Mouse (Mus musculus): ENCODE measurements around the gene Rpl3l. TPM values are rescaled to one million over a fixed set of nuclear protein-coding genes. Genes with fewer than 3 reads are reported as not detected.

Gene Rpl3l
- polyA plus RNA-seq (2012; ENCODE audit: insufficient read depth, insufficient read length, missing spikeins): 4.8 and 10.7 TPM in 2 replicates

DNA sequence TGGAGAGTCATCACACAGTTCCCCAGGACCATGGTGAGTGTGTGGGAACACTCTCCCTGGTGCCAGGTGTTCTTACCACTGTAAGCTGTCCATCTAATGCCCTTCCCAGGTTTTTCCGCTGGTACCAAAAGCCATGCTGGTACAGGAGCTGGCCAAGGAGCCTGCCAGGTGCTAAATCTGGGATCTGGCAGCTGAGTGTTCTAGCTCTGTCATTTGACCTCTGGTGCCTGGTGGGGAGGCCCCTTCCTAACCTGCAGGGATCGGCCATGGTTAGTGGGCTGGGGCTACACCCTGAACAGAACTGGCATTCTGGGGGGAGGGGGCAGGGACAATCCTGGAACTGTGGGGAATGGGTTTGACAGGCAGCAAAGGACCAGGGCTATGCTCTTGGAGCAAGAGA lies at the start of gene Rpl3l:
TSS of gene Rpl3l (plus strand) at position 203 of the 400 bp plus-strand sequence.
- Histone ChIP-seq H3K27ac (replicated peaks; ENCODE audit: low read depth, low read length) (no peak within 1 kb of the TSS), H3K4me1 (ENCODE audit: control insufficient read depth, insufficient read depth, insufficient read length, low read length) (no peaks in the 10 kb centered on the region)

DNA sequence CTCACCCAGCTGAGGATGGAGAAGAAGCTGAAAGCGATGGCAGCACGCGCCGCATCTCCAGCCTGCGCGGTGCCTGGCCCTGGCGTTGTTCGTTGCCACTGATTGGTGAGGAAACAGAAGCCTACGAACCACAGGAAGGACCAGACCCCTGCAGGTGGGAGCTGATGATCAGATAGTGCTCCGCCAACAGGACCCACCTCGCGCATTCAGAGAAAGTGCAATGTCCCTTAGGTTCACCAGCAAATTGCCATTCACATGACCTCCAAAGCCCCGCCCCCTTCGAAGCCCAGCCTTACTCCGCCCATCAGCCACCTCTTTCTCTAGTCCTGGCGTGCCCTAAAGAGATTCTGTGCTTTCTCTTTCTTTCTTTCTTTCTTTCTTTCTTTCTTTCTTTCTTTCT lies 41.1 kb upstream of the Rpl3l start:
- Histone ChIP-seq H3K4me3 (ENCODE audit: insufficient read depth, low read depth, low read length) (0 out of 2 replicates have a peak overlapping the region, but pooled peaks have one; percentile 9), H3K4me1 (ENCODE audit: control insufficient read depth, insufficient read depth, insufficient read length, low read length) (no peaks in the 10 kb centered on the region; the same call in 1 of the 2 replicates), H3K27ac (replicated peaks; ENCODE audit: low read depth, low read length) (no peak overlapping the region)

More for the DNA sequence above, at the start of gene Rpl3l:
- peak within 1 kb of the TSS; percentile 1; the same call in 1 of the 2 replicates for H3K4me3 ChIP-seq (ENCODE audit: insufficient read depth, low read depth, low read length)

DNA sequence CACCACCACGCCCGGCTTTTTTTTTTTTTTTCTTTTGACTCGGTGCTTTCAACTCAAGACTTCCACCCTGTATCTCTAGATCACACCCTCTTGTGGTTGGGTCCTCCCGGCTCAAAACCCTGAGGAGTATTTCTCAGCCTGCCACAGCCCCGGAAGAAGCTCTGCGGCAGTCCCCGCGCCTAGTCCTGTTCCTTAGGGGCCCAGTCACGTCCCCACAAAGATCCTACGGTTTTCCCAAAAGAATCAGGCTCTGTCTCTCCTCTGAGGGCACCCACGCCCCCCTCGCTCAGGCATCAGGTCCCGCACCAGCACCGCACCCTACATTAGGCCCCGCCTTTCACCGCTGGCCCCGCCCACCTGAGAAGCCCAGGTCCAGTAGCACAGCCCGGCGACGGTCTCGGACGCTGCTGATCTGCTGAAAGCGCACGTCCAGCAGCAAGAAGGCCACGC lies 40.4 kb upstream of the Rpl3l start:
- no peak overlapping the region for H3K27ac ChIP-seq (replicated peaks; ENCODE audit: low read depth, low read length)
- H3K4me1 ChIP-seq (ENCODE audit: control insufficient read depth, insufficient read depth, insufficient read length, low read length): no peaks in the 10 kb centered on the region; the same call in 1 of the 2 replicates
- peak overlapping the region; percentile 66 for H3K4me3 ChIP-seq (ENCODE audit: insufficient read depth, low read depth, low read length)

DNA sequence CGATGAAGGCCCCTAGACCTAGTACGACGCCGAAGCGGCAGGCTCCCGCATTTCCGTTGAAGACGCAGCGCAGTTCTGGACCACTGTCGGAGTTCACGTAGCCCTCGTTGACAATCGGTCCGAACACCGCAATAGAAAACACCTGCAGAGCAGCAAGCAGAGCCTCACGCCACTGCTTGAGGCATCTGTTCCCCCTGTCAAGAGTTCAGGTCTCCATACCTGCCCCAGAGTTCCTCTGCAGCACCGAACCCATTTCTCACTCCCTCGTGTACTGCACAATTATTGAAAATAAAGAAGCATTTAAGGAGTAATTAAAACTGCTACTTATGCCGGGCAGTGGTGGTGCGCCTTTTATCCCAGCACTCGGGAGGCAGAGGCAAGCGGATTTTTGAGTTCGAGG lies 40.0 kb upstream of the Rpl3l start:
- H3K4me3 ChIP-seq (ENCODE audit: insufficient read depth, low read depth, low read length): peak overlapping the region; percentile 66
- no peak overlapping the region for H3K27ac ChIP-seq (replicated peaks; ENCODE audit: low read depth, low read length)
- no peaks in the 10 kb centered on the region; the same call in 1 of the 2 replicates for H3K4me1 ChIP-seq (ENCODE audit: control insufficient read depth, insufficient read depth, insufficient read length, low read length)

DNA sequence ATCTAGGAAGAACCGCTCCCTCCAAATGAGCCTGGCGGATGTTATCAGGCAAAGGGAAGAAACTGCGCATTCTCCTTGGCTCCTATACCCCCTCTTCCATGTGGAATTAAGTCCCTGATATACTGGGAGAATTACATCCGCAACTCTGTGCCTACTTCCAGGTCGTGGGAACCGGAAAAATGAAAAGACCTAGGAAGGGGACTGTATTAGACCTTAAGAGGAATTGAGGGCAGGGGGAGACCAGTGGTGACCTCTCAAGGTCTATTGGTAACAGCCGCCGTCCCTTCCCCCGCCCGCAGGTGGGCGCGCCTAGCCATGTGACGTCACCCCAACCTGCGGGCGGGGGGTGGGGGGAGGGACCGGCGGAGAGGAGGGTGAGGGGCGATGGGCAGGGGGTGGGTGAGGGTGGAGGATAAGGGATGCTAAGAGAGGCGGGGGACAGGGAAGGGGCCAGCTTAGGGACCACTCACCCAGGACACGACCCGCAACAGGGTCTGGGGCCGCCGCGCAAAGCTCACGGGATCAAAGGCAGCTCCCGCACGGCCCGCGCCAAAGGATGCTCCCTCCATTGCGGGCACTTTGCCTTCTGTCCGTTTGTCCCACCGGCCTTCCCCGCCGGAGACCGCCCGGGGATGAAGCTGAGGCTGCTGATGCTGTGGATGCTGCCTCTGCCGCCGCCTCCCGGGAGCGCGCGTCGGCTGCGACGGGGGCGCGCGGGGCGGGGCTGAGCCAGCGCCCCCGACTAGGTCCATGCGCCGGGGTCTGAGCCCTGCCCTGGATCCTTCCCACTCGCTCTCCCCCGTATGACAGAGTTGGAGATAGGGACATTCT lies 38.2 kb upstream of the Rpl3l start, which contains the start of gene Syngr3:
TSS of gene Syngr3 (minus strand) at position 705 of the 831 bp plus-strand sequence.
- Histone ChIP-seq H3K27ac (replicated peaks; ENCODE audit: low read depth, low read length) (no peak within 1 kb of the TSS), H3K4me3 (ENCODE audit: insufficient read depth, low read depth, low read length) (peak within 1 kb of the TSS; percentile 36)

DNA sequence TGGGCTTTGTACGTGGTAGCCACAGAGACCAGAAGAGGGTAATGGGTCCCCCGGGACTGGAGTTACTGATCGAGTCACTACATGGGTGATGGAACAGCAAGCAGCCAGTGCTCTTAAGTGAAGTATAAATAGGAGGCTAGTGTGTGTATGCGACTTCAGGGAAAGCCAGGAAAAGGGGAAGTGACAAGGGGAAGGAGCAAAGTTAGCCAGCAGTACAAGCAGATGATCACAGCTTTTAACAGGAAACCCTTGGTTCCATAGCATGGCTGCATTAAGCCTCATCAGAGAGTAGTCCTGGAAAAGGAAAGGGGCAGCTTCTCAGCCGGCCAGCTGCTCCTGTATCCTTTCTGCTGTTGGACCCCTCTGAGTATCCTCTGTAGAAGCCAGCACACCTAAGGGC lies 35.2 kb upstream of the Rpl3l start:
- Histone ChIP-seq H3K4me3 (ENCODE audit: insufficient read depth, low read depth, low read length) (no peak overlapping the region), H3K4me1 (ENCODE audit: control insufficient read depth, insufficient read depth, insufficient read length, low read length) (peaks cover 3% of the 10 kb centered on the region; the same call in 1 of the 2 replicates), H3K27ac (replicated peaks; ENCODE audit: low read depth, low read length) (no peak overlapping the region)

More for the DNA sequence above, 38.2 kb upstream of the Rpl3l start, which contains the start of gene Syngr3:
- no peaks in the 10 kb centered on the region; the same call in 1 of the 2 replicates for H3K4me1 ChIP-seq (ENCODE audit: control insufficient read depth, insufficient read depth, insufficient read length, low read length)

DNA sequence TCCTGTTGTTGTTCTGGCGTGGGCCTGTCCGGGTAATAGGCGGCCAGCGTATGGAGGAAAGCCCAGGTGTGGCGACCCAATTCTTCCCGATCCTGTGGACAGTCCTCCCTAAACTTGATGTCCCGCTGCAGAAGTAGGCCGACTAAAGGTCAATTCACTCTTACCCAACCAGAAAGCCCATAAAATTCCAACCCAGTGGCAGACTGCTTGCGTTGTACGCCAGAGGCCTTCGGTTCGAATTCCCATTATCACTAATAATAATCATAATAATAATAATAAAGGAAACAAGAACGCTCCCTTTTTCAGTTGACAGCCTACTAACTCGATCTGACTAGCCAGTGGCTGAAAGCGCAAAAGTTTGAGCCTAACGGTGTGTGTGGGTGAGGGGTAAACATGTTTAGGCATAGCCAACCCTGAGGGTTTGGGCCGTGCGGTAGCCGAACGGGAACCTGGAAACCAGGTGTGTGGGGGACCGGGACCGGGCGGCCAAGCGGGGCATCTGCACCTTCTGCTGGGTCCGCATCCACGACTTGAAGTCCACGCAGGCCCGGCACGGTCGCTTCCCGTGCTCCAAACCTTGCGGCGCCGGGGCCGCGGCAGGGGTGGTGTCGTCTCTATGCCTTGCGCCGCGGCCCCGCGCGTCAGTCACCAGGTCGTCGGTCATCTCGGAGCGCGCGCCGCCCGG lies 32.2 kb upstream of the Rpl3l start:
- Histone ChIP-seq H3K4me3 (ENCODE audit: insufficient read depth, low read depth, low read length) (peak overlapping the region; percentile 92), H3K27ac (replicated peaks; ENCODE audit: low read depth, low read length) (peak overlapping the region; percentile 43)

DNA sequence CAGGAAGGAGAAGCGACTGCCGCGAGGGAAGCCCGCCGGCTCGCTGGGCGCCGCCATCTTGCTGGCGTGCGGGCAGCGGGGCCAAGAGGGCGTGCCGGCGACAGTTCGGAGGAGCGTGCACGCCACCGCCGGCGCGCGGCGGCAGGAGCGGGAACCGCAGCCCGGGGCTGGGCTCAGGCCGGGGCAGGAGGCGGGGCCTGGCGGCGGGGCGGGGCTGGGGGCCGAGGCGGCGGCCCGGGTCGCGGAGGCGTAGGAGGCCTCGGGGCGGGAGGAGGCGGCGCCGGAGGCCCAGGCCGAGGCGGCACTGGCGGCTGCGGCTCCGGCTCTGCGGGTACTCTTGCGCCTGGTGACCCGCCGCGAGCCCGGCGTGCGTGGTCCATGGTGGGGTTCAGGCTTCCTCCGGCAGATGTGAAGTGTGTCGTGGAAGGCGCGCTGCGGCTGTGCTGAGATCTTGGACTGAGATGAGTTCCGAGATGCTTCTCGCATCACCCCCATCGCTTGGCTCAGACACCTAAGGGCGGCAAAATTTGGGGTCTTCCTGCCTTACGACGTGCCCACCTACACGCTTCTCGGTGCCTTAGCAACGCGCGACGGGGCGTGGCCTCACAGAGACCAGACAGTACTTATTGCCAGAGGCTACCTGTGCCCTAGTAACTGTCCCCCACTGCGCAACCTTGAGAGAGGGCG lies 31.5 kb upstream of the Rpl3l start, which contains the start of the genes Gfer and Noxo1:
TSS of gene Gfer (minus strand) at position 146 of the 687 bp plus-strand sequence.
TSS of gene Noxo1 (plus strand) at position 224 of the 687 bp plus-strand sequence.
- Histone ChIP-seq H3K4me1 (ENCODE audit: control insufficient read depth, insufficient read depth, insufficient read length, low read length) (peaks cover 3% of the 10 kb centered on the region; the same call in 1 of the 2 replicates), H3K4me3 (ENCODE audit: insufficient read depth, low read depth, low read length) (peak within 1 kb of the TSS; percentile 92), H3K27ac (replicated peaks; ENCODE audit: low read depth, low read length) (peak within 1 kb of the TSS; percentile 43)

More for the DNA sequence above, 32.2 kb upstream of the Rpl3l start:
- peaks cover 3% of the 10 kb centered on the region; the same call in 1 of the 2 replicates for H3K4me1 ChIP-seq (ENCODE audit: control insufficient read depth, insufficient read depth, insufficient read length, low read length)

DNA sequence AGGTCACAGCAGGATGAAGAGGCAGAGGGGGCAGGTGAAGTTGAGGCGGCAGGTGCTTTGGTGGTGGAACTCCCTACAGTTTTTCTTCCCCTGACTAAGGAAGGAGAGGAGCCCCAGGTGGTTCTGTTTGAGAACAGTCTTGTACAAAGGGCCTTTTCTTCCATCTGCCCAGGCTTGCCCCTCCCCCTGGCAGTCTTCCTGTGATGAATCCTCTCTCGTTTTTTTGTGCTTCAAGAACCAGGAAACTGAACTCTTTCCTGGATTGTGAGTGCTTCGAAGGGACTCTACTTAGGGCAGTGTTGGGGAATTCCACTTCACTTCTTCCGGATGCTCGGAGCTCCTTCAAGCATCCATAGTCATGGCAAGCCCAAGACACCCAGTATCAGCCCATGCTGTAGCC lies 29.6 kb upstream of the Rpl3l start:
- Histone ChIP-seq H3K27ac (replicated peaks; ENCODE audit: low read depth, low read length) (no peak overlapping the region), H3K4me3 (ENCODE audit: insufficient read depth, low read depth, low read length) (no peak overlapping the region), H3K4me1 (ENCODE audit: control insufficient read depth, insufficient read depth, insufficient read length, low read length) (peaks cover 3% of the 10 kb centered on the region; the same call in 1 of the 2 replicates)

DNA sequence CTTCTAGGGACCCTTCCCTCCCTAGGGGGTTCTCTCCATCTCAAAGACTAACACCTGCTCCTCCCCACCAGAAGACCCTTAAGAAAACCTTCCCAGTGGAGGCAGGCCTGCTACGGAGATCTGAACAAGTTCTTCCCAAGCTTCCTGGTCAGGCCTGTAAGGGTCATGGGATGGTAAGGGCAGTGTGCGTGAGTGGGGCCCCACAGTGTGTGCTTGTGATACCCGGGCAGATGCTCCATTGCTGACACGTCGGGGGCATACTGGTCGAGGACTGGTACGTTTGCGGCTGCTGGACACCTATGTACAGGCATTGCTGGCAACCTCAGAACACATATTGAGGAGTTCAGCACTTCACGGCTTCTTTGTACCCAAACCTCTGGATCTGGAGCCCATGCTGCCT lies 28.9 kb upstream of the Rpl3l start:
- no peak overlapping the region for H3K27ac ChIP-seq (replicated peaks; ENCODE audit: low read depth, low read length)
- H3K4me1 ChIP-seq (ENCODE audit: control insufficient read depth, insufficient read depth, insufficient read length, low read length): peaks cover 3% of the 10 kb centered on the region; the same call in 1 of the 2 replicates

DNA sequence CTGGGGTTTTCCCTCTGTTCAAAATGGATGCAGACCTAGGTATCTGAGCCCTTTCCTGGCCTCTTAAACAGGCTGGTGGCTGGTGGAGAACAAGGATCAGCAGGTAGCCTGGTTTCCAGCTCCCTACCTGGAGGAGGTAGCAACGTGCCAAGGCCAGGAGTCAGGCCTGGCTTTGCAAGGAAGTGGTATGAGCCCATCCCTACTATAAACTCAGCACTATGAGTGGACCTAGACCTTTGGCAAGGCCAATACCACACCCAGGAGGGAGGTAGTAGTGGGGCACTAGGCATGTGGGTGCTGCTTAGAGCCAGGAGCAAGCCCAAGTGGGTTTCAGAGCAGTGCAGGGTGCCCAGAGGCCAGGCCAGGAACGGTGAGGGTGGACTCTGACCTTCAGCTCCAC lies 28.1 kb upstream of the Rpl3l start:
- Histone ChIP-seq H3K27ac (replicated peaks; ENCODE audit: low read depth, low read length) (no peak overlapping the region), H3K4me3 (ENCODE audit: insufficient read depth, low read depth, low read length) (no peak overlapping the region)

More for the DNA sequence above, 28.9 kb upstream of the Rpl3l start:
- H3K4me3 ChIP-seq (ENCODE audit: insufficient read depth, low read depth, low read length): no peak overlapping the region

DNA sequence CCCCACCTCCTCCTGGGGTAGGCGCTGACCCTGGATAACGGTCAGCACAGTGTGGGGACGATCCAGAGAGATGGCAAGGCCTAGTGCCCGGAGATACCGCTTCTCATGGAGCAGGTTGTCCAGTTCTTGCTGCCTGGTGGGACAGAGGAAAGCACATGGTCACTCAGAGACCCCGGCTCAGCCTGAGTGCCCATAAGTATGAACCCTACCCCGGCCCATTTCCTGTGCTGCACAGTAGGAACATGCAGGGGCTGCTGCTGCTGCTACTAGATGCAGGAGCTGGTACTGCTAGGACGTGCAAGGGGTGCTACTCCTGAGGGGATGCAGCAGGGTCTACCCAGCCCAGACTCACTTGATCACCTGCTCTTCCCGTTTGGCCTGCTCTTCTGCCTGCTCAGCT lies 26.4 kb upstream of the Rpl3l start:
- H3K4me1 ChIP-seq (ENCODE audit: control insufficient read depth, insufficient read depth, insufficient read length, low read length): no peaks in the 10 kb centered on the region
- no peak overlapping the region for H3K27ac ChIP-seq (replicated peaks; ENCODE audit: low read depth, low read length)
- no peak overlapping the region for H3K4me3 ChIP-seq (ENCODE audit: insufficient read depth, low read depth, low read length)

More for the DNA sequence above, 28.1 kb upstream of the Rpl3l start:
- peaks cover 3% of the 10 kb centered on the region; the same call in 1 of the 2 replicates for H3K4me1 ChIP-seq (ENCODE audit: control insufficient read depth, insufficient read depth, insufficient read length, low read length)

DNA sequence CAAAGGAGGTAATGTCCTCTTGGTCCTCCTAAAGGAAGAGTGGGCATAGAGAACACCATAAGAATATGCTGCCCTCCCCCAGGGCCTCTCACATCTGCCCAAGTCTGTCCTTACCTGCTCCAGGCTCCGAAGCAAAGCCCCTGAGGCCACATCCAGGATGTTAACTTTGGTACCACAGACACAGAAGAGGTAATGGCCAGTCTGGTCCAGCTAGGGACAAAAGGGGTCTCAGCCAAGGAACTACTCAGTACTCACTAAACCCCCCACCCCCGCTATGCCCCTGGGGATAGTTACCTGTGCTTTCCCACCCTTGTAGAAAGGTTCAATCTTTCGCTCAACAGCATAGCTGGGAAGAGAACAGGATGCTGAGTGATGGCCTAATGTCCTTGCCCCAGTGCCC lies 21.8 kb upstream of the Rpl3l start:
- Histone ChIP-seq H3K4me3 (ENCODE audit: insufficient read depth, low read depth, low read length) (no peak overlapping the region), H3K4me1 (ENCODE audit: control insufficient read depth, insufficient read depth, insufficient read length, low read length) (0 out of 2 replicates have a peak, but pooled peaks cover 3% of the 10 kb centered on the region), H3K27ac (replicated peaks; ENCODE audit: low read depth, low read length) (no peak overlapping the region)

DNA sequence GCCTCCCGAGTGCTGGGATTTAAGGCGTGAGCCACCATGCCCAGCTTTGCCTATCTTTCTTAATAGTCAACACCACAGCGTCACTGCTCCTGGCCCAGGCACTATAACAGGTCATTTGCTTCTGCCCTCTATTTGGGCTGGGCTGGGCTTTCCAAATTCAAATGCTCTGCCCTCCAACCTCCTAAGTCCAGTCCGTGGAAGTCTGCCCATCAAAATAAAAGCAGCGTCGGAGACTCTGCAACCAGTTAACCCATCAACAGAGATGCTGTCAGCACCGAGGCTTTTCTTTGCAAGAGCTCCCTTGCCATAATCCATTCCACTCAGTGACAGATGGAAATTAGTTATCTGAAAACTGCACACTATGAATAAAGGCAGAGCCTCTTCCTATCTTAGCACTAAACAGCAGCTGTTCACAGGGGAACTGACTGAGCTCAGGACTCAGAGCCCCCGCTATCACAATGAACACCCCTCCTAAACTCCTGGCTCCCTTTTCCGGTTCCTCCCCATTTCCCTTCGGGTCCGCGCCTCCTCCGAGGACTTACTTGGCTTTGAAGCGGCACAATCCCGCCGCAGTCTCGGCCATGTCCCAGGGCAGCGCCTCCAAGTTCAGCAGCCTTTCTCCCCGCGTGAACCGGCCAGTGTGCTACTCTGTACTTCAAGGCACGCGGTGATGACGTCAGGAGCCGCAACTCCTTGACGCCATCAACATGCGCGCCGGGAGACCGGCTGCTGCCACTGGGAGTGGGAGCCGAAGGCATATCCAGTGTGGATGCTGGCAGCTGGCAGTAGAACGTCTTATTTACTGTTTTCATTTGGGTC lies 20.4 kb upstream of the Rpl3l start, which contains the start of gene Tbl3:
TSS of gene Tbl3 (minus strand) at position 679 of the 819 bp plus-strand sequence.
- H3K4me1 ChIP-seq (ENCODE audit: control insufficient read depth, insufficient read depth, insufficient read length, low read length): 0 out of 2 replicates have a peak, but pooled peaks cover 3% of the 10 kb centered on the region
- H3K27ac ChIP-seq (replicated peaks; ENCODE audit: low read depth, low read length): peak within 1 kb of the TSS; percentile 70
- peak within 1 kb of the TSS; percentile 72 for H3K4me3 ChIP-seq (ENCODE audit: insufficient read depth, low read depth, low read length)

All from brown adipose tissue, adult 24 weeks (tissue).